Mouse (Mus musculus) liver, embryonic 14.5 days (tissue): ENCODE results near the gene Tubg2. TPM values are rescaled to one million over a fixed set of nuclear protein-coding genes. Genes with fewer than 3 reads are reported as not detected.
A peak's percentile ranks its signal among the peaks of the same experiment; 100 is the strongest.

Experiments
- ATAC-seq: fragments of 200-750 bp; cut with Nextera tagmentation; 2 replicates; pipeline ENCODE4 v1.8.0; 2017; ENCODE audit warnings: moderate number of reproducible peaks, mild to moderate bottlenecking, moderate library complexity; ENCODE audit not compliant: insufficient read depth
- DNase-seq, 3 experiments: peaks; one replicate each; pipeline ENCODE4 v3.0.0-alpha.2; 2012 to 2013; ENCODE audit warnings: low read depth in 3 of 3, low spot score in 3 of 3
- H3K27ac ChIP-seq: fragments of 300-500 bp; sonication (generic); 2 replicates; pipeline ENCODE4 v1.5.1; 2014; ENCODE audit warnings: moderate library complexity, mild to moderate bottlenecking, control low read depth, inconsistent platforms
- H3K27me3 ChIP-seq: fragments of 300-500 bp; sonication (generic); 2 replicates; pipeline ENCODE4 v1.6.1; 2014; ENCODE audit warnings: mild to moderate bottlenecking, low read length, moderate library complexity; ENCODE audit not compliant: control insufficient read depth, insufficient read depth
- H3K36me3 ChIP-seq: fragments of 300-500 bp; sonication (generic); replicated peaks from 2 replicates; pipeline ENCODE4 v1.6.1; 2014; ENCODE audit warnings: low read depth; ENCODE audit not compliant: control insufficient read depth, insufficient read depth
- H3K4me1 ChIP-seq, 2 experiments: fragments of 200-500 bp in 1 of 2; fragments of 300-500 bp in 1 of 2; sonication (generic) in 1 of 2; replicated peaks; 2 replicates each; pipeline ENCODE4 v1.6.1; 2012 to 2014; ENCODE audit warnings: antibody characterized with exemption in 1 of 2, inconsistent platforms in 1 of 2, low read length in 1 of 2; ENCODE audit not compliant: control insufficient read depth in 2 of 2, insufficient read depth in 2 of 2
- H3K4me2 ChIP-seq: fragments of 300-500 bp; sonication (generic); 2 replicates; pipeline ENCODE4 v1.6.1; 2014; ENCODE audit warnings: low read depth, mild to moderate bottlenecking, control low read depth, moderate library complexity
- H3K4me3 ChIP-seq, 2 experiments: fragments of 200-500 bp in 1 of 2; fragments of 300-500 bp in 1 of 2; sonication (generic) in 1 of 2; 2 replicates each; pipeline ENCODE4 v1.5.1; 2012 to 2014; ENCODE audit warnings: low read depth in 2 of 2, low read length in 2 of 2, mild to moderate bottlenecking in 2 of 2, control low read depth in 1 of 2, inconsistent platforms in 1 of 2, moderate library complexity in 1 of 2; ENCODE audit not compliant: insufficient read depth in 1 of 2
- H3K9ac ChIP-seq: fragments of 300-500 bp; sonication (generic); replicated peaks from 2 replicates; pipeline ENCODE4 v1.6.1; 2014; ENCODE audit warnings: mild to moderate bottlenecking, control low read depth, moderate library complexity
- H3K9me3 ChIP-seq: fragments of 300-500 bp; sonication (generic); 2 replicates; pipeline ENCODE4 v1.6.1; 2016; ENCODE audit warnings: low read length, mixed read lengths; ENCODE audit not compliant: control insufficient read depth
- CTCF ChIP-seq: IDR thresholded peaks from 2 replicates; pipeline ENCODE4 v1.5.1; 2016; ENCODE audit warnings: antibody characterized with exemption, low read depth, control low read depth
- EP300 ChIP-seq: IDR thresholded peaks from 2 replicates; pipeline ENCODE4 v1.6.1; 2016; ENCODE audit warnings: antibody characterized with exemption, low read depth
- WGBS: fragments of 180-500 bp; shearing (Covaris S2); extraction: QIAGEN DNeasy Blood & Tissue Kit; methylation state at CpG from one replicate; pipeline ENCODE4 v1.1.7; 2014; ENCODE audit not compliant: insufficient replicate concordance; 5-methylcytosine and 5-hydroxymethylcytosine counted together
- polyA plus RNA-seq, 2 experiments: library from polyadenylated mRNA; depleted of rRNA in 1 of 2; stranded (reverse) in 1 of 2; unstranded in 1 of 2; fragments of >200 nt; fragmentation: Nextera tagmentation in 1 of 2; extraction: Ambion mirVana in 1 of 2; gene quantifications; 2 replicates each; pipeline versions ENCODE4 v1.2.1 to v1.2.3; 2012 to 2014

The Tubg2 gene
- polyA plus RNA-seq, 2 experiments: 0.13 TPM; not detected in 1

DNA sequence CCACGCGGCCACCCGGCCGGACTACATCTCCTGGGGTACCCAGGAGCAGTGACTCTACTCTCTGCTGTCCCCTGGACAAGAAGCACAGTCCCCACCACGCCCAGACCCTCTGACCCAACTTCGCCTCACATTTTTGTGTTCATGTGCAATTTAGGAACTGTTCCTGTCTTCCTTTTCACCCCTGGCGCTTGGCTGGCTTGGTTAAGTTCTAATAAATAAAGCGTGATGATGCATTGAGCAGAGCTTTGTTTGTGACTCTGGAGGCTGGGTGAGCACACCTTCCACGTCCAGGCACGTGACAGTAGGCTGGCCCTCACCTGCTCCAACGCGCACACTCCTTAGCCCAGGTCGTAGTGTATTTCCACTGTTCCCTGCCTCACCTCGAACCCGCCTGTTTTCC is 5.8 kb downstream of the Tubg2 start:
- no peaks in the 10 kb centered on the region for H3K9me3 ChIP-seq
- no peaks in the 10 kb centered on the region for H3K36me3 ChIP-seq
- TF ChIP-seq EP300 (no peak), CTCF (no peak)
- 67% methylated on average over 15 of the region's 15 CpGs for WGBS
- H3K4me1 ChIP-seq: no peaks in the 10 kb centered on the region
- no peak overlapping the region for H3K9ac ChIP-seq
- no peak overlapping the region for H3K4me3 ChIP-seq
- peaks cover 64% of the 10 kb centered on the region for H3K27me3 ChIP-seq
- H3K27ac ChIP-seq: no peak overlapping the region
- DNase-seq (no peak), ATAC-seq (no peak)
- no peak overlapping the region for H3K4me2 ChIP-seq

- no peak overlapping the region for H3K4me3 ChIP-seq
- H3K4me2 ChIP-seq: no peak overlapping the region
- no peaks in the 10 kb centered on the region for H3K4me1 ChIP-seq
- no peaks in the 10 kb centered on the region for H3K9me3 ChIP-seq
- no peaks in the 10 kb centered on the region for H3K36me3 ChIP-seq
- DNase-seq: no peak
- peaks cover 67% of the 10 kb centered on the region for H3K27me3 ChIP-seq
- no peak overlapping the region for H3K27ac ChIP-seq
- TF ChIP-seq CTCF (no peak), EP300 (no peak)
- WGBS: 44% methylated on average over 5 of the region's 5 CpGs
- no peak overlapping the region for H3K9ac ChIP-seq
- ATAC-seq: no peak
Observed at GRCm38 (mm10) chr11:101162301-101162700, 6.6 kb downstream of the Tubg2 start.

DNA sequence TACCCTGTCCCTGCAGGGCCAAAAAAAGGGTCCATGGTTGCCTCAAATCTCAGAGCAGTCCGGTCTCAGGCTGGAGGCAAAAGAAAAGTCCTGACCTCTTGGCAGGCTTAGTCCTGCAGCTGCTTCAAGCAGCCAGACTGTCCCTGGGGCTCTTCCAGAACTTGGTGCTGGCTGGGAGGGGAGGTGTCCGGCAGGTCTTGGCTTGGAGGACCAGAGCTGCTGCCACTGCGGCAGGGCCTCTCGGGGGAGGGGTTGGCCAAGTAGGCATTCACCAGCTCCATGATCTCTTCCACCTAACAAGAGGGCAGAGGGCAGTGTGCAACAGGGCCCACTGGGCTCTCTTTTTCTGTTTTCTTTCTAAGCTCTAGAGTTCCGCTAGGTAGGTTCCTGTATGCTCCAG is 7.1 kb downstream of the Tubg2 start:
- no peaks in the 10 kb centered on the region for H3K4me1 ChIP-seq
- no peak for TF ChIP-seq EP300
- TF ChIP-seq CTCF: no peak
- DNase-seq (no peak), ATAC-seq (no peak)
- no peaks in the 10 kb centered on the region for H3K9me3 ChIP-seq
- H3K4me3 ChIP-seq: no peak overlapping the region
- H3K27me3 ChIP-seq: peaks cover 67% of the 10 kb centered on the region
- no peak overlapping the region for H3K4me2 ChIP-seq
- no peak overlapping the region for H3K9ac ChIP-seq
- WGBS: 62% methylated on average over 5 of the region's 5 CpGs
- H3K36me3 ChIP-seq: no peaks in the 10 kb centered on the region
- no peak overlapping the region for H3K27ac ChIP-seq

- Histone ChIP-seq H3K4me2 (peak overlapping the region; percentile 24), H3K27me3 (peaks cover 69% of the 10 kb centered on the region), H3K4me1 (no peaks in the 10 kb centered on the region), H3K9ac (no peak overlapping the region), H3K27ac (no peak overlapping the region), H3K4me3 (peak overlapping the region in 1 of 2 experiments; percentile 12; a peak in 1 of 4 replicates), H3K9me3 (no peaks in the 10 kb centered on the region), H3K36me3 (no peaks in the 10 kb centered on the region)
- no peak for TF ChIP-seq CTCF
- TF ChIP-seq EP300: no peak
- WGBS: 26% methylated on average over 49 of the region's 49 CpGs
- ATAC-seq (no peak), DNase-seq (no peak)
Observed at GRCm38 (mm10) chr11:101163476-101164350, 8.0 kb downstream of the Tubg2 start.

GRCm38 (mm10) chr11:101164351-101164665 is 8.6 kb downstream of the Tubg2 start:
- peak overlapping the region in 1 of 2 experiments; percentile 12; a peak in 1 of 4 replicates for H3K4me3 ChIP-seq
- ATAC-seq (no peak), DNase-seq (no peak)
- peaks cover 71% of the 10 kb centered on the region for H3K27me3 ChIP-seq
- peak overlapping the region; percentile 24 for H3K4me2 ChIP-seq
- H3K9me3 ChIP-seq: no peaks in the 10 kb centered on the region
- WGBS: 27% methylated on average over 21 of the region's 21 CpGs
- no peaks in the 10 kb centered on the region for H3K36me3 ChIP-seq
- no peak overlapping the region for H3K27ac ChIP-seq
- H3K4me1 ChIP-seq: no peaks in the 10 kb centered on the region
- TF ChIP-seq EP300: no peak
- TF ChIP-seq CTCF: no peak
- H3K9ac ChIP-seq: no peak overlapping the region
